Mouse (Mus musculus) cortical plate, adult 2 months (tissue): Measurements from ENCODE around the gene Nynrin. TPM values are rescaled to one million over a fixed set of nuclear protein-coding genes. Genes with fewer than 3 reads are reported as not detected.

Source experiments
- H3K27ac ChIP-seq: fragments of 200-500 bp; 2 replicates; pipeline ENCODE4 v1.5.1; 2012; ENCODE audit warnings: low read length, control low read depth, inconsistent platforms; ENCODE audit not compliant: insufficient read depth
- H3K4me1 ChIP-seq: fragments of 200-500 bp; 2 replicates; pipeline ENCODE4 v1.6.1; 2011; ENCODE audit warnings: low read length; ENCODE audit not compliant: control insufficient read depth, insufficient read depth
- H3K4me3 ChIP-seq: fragments of 200-500 bp; 2 replicates; pipeline ENCODE4 v1.5.1; 2011; ENCODE audit warnings: mild to moderate bottlenecking, low read length, control low read depth; ENCODE audit not compliant: insufficient read depth
- CTCF ChIP-seq: fragments of 200-500 bp; IDR thresholded peaks from 2 replicates; pipeline ENCODE4 v1.5.1; 2011; ENCODE audit warnings: mild to moderate bottlenecking, control low read depth, low read length; ENCODE audit not compliant: insufficient read depth; ENCODE audit errors: extremely low read depth
- POLR2A ChIP-seq: fragments of 200-500 bp; IDR thresholded peaks from 2 replicates; pipeline ENCODE4 v1.6.1; 2011; ENCODE audit warnings: mild to moderate bottlenecking, low read length, control low read depth; ENCODE audit not compliant: insufficient read depth; ENCODE audit errors: extremely low read depth
- polyA plus RNA-seq: library from polyadenylated mRNA; depleted of rRNA; stranded (reverse); fragments of >200 nt; gene quantifications from 2 replicates; pipeline ENCODE4 v1.2.3, GENCODE M21; 2012

Gene Nynrin
- polyA plus RNA-seq, 1 experiment = 2.6 TPM

DNA sequence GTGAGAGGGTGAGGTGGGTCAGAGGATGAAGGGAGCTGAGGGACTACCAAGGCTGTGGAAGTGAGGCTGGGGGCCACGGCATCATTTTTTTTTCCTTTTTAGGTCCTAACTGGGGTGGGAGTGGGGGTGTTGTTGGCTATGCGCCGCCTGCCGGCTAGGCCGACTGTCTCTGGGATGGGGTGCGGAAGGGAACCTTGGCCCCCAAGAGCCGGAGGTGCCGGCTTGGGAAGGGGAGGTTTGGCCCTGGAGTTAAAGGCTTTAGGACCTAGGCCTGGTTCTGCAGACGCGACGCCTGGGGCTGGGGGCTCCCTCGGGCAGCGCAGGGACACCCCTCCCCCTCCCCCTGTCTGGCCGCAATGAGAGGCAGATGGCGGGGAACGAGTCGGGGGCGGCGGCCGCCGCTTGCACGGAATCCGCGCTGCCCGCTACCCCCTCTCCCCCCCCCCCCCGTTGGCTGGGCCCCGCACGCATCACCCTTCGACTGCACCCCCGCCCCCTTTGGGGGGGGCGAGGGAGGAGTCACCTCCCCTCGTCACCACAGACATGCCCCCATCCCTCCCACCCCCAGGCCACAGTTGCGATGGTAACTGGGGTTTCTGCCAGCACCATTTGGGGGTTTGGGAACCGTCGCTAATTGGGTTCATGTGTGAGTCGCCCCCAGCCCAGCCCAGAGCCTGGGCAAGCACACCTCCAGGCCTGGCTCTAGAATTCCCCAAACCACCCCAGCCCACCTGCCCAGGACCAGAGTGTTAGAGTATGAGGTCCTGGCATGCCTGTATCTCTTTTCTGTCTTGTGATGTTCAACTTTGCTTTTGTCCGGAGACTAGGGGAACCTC lies 28.4 kb upstream of the Nynrin start:
- Histone ChIP-seq H3K4me1 (no peaks in the 10 kb centered on the region), H3K4me3 (peak overlapping the region; percentile 12; the same call in 1 of the 2 replicates), H3K27ac (no peak overlapping the region)
- no peak for TF ChIP-seq POLR2A
- no peak for TF ChIP-seq CTCF

DNA sequence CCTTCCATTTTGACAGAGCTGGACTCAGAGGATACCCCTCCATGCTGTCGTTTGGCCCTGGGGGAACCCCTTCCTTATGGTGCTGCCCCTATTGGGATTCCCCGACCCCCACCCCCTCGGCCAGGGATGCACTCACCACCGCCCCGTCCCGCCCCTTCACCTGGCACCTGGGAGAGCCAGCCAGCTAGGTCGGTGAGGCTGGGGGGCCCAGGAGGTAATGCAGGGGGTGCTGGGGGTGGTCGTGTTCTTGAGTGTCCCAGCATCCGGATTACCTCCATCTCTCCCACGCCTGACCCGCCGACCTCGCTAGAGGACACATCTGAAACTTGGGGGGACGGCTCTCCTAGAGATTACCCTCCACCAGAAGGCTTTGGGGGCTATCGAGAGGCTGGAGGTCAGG lies 27.7 kb upstream of the Nynrin start:
- Histone ChIP-seq H3K4me3 (no peak overlapping the region), H3K27ac (no peak overlapping the region), H3K4me1 (no peaks in the 10 kb centered on the region)
- TF ChIP-seq POLR2A (no peak), CTCF (no peak)

DNA sequence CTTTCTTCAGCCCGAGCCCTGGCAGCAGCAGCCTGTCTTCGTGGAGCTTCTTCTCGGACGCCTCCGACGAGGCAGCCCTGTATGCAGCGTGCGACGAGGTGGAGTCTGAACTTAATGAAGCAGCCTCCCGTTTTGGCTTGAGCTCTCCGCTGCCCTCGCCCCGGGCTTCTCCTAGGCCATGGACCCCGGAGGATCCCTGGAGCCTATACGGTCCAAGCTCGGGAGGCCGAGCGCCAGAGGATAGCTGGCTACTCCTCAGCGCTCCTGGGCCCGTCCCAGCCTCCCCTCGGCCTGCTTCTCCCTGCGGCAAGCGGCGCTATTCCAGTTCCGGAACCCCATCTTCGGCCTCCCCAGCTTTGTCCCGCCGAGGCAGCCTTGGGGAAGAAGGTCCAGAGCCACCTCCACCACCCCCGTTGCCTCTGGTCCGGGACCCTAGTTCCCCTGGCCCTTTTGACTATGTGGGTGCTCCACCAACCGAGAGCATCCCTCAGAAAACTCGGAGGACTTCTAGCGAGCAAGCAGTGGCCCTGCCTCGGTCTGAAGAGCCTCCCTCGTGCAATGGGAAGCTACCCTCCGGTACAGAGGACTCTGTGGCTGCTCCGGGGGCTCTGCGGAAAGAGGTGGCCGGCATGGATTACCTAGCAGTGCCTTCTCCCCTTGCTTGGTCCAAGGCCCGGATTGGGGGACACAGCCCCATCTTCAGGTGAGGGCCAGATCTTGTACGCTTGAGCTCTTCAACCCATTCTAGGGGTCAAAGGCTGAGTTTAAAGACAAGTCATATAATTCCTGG lies 27.1 kb upstream of the Nynrin start:
- Histone ChIP-seq H3K4me3 (no peak overlapping the region), H3K4me1 (no peaks in the 10 kb centered on the region), H3K27ac (no peak overlapping the region)
- TF ChIP-seq CTCF (no peak), POLR2A (no peak)

- no peak overlapping the region for H3K4me3 ChIP-seq
- H3K27ac ChIP-seq = no peak overlapping the region
- TF ChIP-seq POLR2A (no peak), CTCF (no peak)
Observed at GRCm38 (mm10) chr14:55828716-55829263, 25.0 kb upstream of the Nynrin start.

GRCm38 (mm10) chr14:55829854-55830253 lies 24.0 kb upstream of the Nynrin start:
- Histone ChIP-seq H3K4me3 (no peak overlapping the region), H3K27ac (no peak overlapping the region), H3K4me1 (no peaks in the 10 kb centered on the region)
- TF ChIP-seq CTCF = no peak
- TF ChIP-seq POLR2A = no peak

More at GRCm38 (mm10) chr14:55828716-55829263, 25.0 kb upstream of the Nynrin start:
- H3K4me1 ChIP-seq = no peaks in the 10 kb centered on the region

DNA sequence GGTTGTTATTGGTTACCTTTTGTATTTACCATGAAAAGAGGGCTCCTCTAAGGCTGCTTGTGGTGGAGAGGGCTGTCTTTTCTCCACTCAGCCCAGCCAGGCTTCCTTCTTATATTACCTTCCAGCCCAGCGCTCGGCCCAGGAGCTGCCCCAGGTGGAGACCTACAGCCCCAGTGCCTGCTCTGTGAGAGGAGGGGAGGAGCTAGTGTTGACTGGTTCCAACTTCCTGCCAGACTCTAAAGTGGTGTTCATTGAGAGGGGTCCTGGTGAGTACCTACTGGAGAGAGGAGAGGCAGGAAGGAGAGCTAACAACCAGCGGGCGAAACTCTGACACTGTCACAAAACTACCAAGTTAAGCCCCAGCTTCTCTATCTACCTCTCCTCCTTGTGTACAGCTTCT lies 23.5 kb upstream of the Nynrin start:
- Histone ChIP-seq H3K27ac (no peak overlapping the region), H3K4me1 (no peaks in the 10 kb centered on the region), H3K4me3 (no peak overlapping the region)
- no peak for TF ChIP-seq POLR2A
- no peak for TF ChIP-seq CTCF

DNA sequence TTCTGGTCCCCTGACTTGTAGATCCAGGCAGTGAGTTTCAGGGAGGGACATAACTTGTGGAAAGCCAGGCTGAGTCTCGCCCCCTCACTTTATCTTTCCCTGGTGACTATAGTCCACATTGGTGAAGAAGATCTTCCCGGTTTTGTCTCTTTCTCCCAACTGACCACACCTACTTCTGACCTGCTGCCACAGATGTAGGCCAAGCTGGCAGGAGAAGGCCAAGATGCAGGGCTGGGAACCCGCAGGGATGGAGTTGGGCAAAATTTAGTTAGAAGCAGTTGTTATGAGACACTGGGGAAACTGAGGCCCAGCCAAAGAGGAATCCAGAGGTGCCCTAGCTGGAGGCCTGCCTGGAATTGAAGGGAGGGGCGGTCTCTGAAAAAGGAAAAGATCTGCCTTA lies 20.7 kb upstream of the Nynrin start:
- H3K27ac ChIP-seq = no peak overlapping the region
- no peaks in the 10 kb centered on the region for H3K4me1 ChIP-seq
- no peak overlapping the region for H3K4me3 ChIP-seq
- TF ChIP-seq CTCF (no peak), POLR2A (no peak)

GRCm38 (mm10) chr14:55834808-55835533 lies 18.8 kb upstream of the Nynrin start:
- H3K27ac ChIP-seq = no peak overlapping the region
- H3K4me1 ChIP-seq = no peaks in the 10 kb centered on the region
- TF ChIP-seq POLR2A = no peak
- no peak for TF ChIP-seq CTCF
- no peak overlapping the region for H3K4me3 ChIP-seq

- no peak for TF ChIP-seq CTCF
- TF ChIP-seq POLR2A = no peak
- Histone ChIP-seq H3K4me3 (no peak overlapping the region), H3K4me1 (no peaks in the 10 kb centered on the region), H3K27ac (no peak overlapping the region)
Observed at GRCm38 (mm10) chr14:55838312-55838711, 15.5 kb upstream of the Nynrin start.
